Mouse (Mus musculus) c-Kit-negative CD71-positive TER-119-positive erythroid progenitor cells, embryonic 14.5 days (primary cell): ENCODE measurements around the gene S100a14.
A peak's percentile ranks its signal among the peaks of the same experiment; 100 is the strongest.

Experiments used
- DNase-seq: peaks from one replicate; pipeline ENCODE4 v3.0.0-alpha.2; 2013; ENCODE audit warnings: low read depth, low spot score

The S100a14 gene

GRCm38 (mm10) chr3:90526580-90526979, at the start of gene S100a14:
S100a14 (plus strand) TSS chr3:90526856.
- no peak for DNase-seq

GRCm38 (mm10) chr3:90486998-90487397, 39.7 kb upstream of the S100a14 start:
- DNase-seq = no peak

GRCm38 (mm10) chr3:90488576-90488975, 38.1 kb upstream of the S100a14 start:
- no peak for DNase-seq

- peak; percentile 89 for DNase-seq
These were observed 35.9 kb upstream of the S100a14 start, which contains the start of gene Snapin for GRCm38 (mm10) chr3:90490696-90491256. Snapin (minus strand) TSS chr3:90491033.

GRCm38 (mm10) chr3:90491350-90491749, 35.3 kb upstream of the S100a14 start:
- DNase-seq = no peak

GRCm38 (mm10) chr3:90493831-90494540, 32.7 kb upstream of the S100a14 start:
- DNase-seq = no peak

- DNase-seq = no peak
These were observed 30.7 kb upstream of the S100a14 start for GRCm38 (mm10) chr3:90495850-90496525.

GRCm38 (mm10) chr3:90497597-90497996, 29.1 kb upstream of the S100a14 start:
- no peak for DNase-seq

GRCm38 (mm10) chr3:90503444-90503843, 23.2 kb upstream of the S100a14 start:
- no peak for DNase-seq

- DNase-seq = no peak
These were observed 21.4 kb upstream of the S100a14 start for GRCm38 (mm10) chr3:90505216-90505615.

GRCm38 (mm10) chr3:90506362-90506761, 20.3 kb upstream of the S100a14 start:
- no peak for DNase-seq

GRCm38 (mm10) chr3:90508287-90508949, 18.2 kb upstream of the S100a14 start:
- no peak for DNase-seq

GRCm38 (mm10) chr3:90508950-90509746, 17.5 kb upstream of the S100a14 start, which contains the start of gene Chtop:
Chtop (minus strand) TSS chr3:90509498.
- DNase-seq = peak; percentile 100

GRCm38 (mm10) chr3:90509747-90510123, 16.9 kb upstream of the S100a14 start:
- DNase-seq = no peak

GRCm38 (mm10) chr3:90512276-90512675, 14.4 kb upstream of the S100a14 start:
- no peak for DNase-seq

- DNase-seq = no peak
These were observed 13.6 kb upstream of the S100a14 start for GRCm38 (mm10) chr3:90512948-90513642.

GRCm38 (mm10) chr3:90513796-90514590, 12.7 kb upstream of the S100a14 start, which contains the start of the genes S100a1 and S100a13:
S100a1 (minus strand) TSS chr3:90514392.
S100a13 (plus strand) TSS chr3:90514435.
- DNase-seq = no peak

GRCm38 (mm10) chr3:90514691-90515090, 12.0 kb upstream of the S100a14 start:
- DNase-seq = peak; percentile 40

GRCm38 (mm10) chr3:90515242-90515641, 11.4 kb upstream of the S100a14 start:
- DNase-seq = no peak

- DNase-seq = no peak
These were observed 10.9 kb upstream of the S100a14 start for GRCm38 (mm10) chr3:90515789-90516188.
